Mouse (Mus musculus) midbrain, embryonic 14.5 days (tissue): ENCODE measurements around the gene Inafm2. TPM values are rescaled to one million over a fixed set of nuclear protein-coding genes. Genes with fewer than 3 reads are reported as not detected.
A peak's percentile ranks its signal among the peaks of the same experiment; 100 is the strongest.

Source experiments
- ATAC-seq: fragments of 200-750 bp; cut with Nextera tagmentation; 2 replicates; pipeline ENCODE4 v1.8.0; 2017; ENCODE audit warnings: moderate number of reproducible peaks, moderate library complexity; ENCODE audit not compliant: low FRiP score, low TSS enrichment
- DNase-seq: peaks from one replicate; pipeline ENCODE4 v3.0.0-alpha.2; 2015
- H3K27ac ChIP-seq: fragments of 300-500 bp; sonication (generic); replicated peaks from 2 replicates; pipeline ENCODE4 v1.5.1; 2014; ENCODE audit warnings: mild to moderate bottlenecking, low read depth, low read length, moderate library complexity
- H3K27me3 ChIP-seq: fragments of 300-500 bp; sonication (generic); 2 replicates; pipeline ENCODE4 v1.6.1; 2014; ENCODE audit warnings: low read length, control low read depth, mixed read lengths; ENCODE audit not compliant: control insufficient read depth, insufficient read depth
- H3K36me3 ChIP-seq: fragments of 300-500 bp; sonication (generic); 2 replicates; pipeline ENCODE4 v1.6.1; 2014; ENCODE audit warnings: low read length, control low read depth; ENCODE audit not compliant: control insufficient read depth, insufficient read depth
- H3K4me1 ChIP-seq: fragments of 300-500 bp; sonication (generic); 2 replicates; pipeline ENCODE4 v1.6.1; 2014; ENCODE audit warnings: mild to moderate bottlenecking, antibody characterized with exemption, low read length, control low read depth; ENCODE audit not compliant: control insufficient read depth, insufficient read depth
- H3K4me2 ChIP-seq: fragments of 300-500 bp; sonication (generic); 2 replicates; pipeline ENCODE4 v1.6.1; 2014; ENCODE audit warnings: mild to moderate bottlenecking, low read length, moderate library complexity
- H3K4me3 ChIP-seq: fragments of 300-500 bp; sonication (generic); replicated peaks from 2 replicates; pipeline ENCODE4 v1.5.1; 2014; ENCODE audit warnings: low read depth, low read length
- H3K9ac ChIP-seq: fragments of 300-500 bp; sonication (generic); replicated peaks from 2 replicates; pipeline ENCODE4 v1.6.1; 2014; ENCODE audit warnings: mild to moderate bottlenecking, low read length, moderate library complexity
- H3K9me3 ChIP-seq: fragments of 300-500 bp; sonication (generic); 2 replicates; pipeline ENCODE4 v1.6.1; 2016; ENCODE audit warnings: low read length, control low read depth, mixed read lengths; ENCODE audit not compliant: control insufficient read depth
- WGBS: fragments of 180-500 bp; shearing (Covaris S2); extraction: QIAGEN DNeasy Blood & Tissue Kit; methylation state at CpG from one replicate; pipeline ENCODE4 v1.1.7; 2014; 5-methylcytosine and 5-hydroxymethylcytosine counted together
- polyA plus RNA-seq: library from polyadenylated mRNA; unstranded; fragments of >200 nt; fragmentation: Nextera tagmentation; extraction: Ambion mirVana; gene quantifications from 2 replicates; pipeline ENCODE4 v1.2.1, GENCODE M21; 2014

The Inafm2 gene
- polyA plus RNA-seq, 1 experiment from 2014 or later, result 30.8 TPM

GRCm38 (mm10) chr2:118759828-118760227 lies 14.3 kb downstream of the Inafm2 start:
- WGBS, result 9% methylated on average over 8 of the region's 8 CpGs
- Histone ChIP-seq H3K9me3 (no peaks in the 10 kb centered on the region), H3K9ac (no peak overlapping the region; the same call in 1 of the 2 replicates), H3K4me1 (peaks cover 26% of the 10 kb centered on the region), H3K4me2 (peak overlapping the region; percentile 29), H3K36me3 (no peaks in the 10 kb centered on the region), H3K4me3 (no peak overlapping the region), H3K27ac (no peak overlapping the region), H3K27me3 (no peaks in the 10 kb centered on the region)
- ATAC-seq (peak; percentile 51; the same call in 1 of the 2 replicates), DNase-seq (peak; percentile 88)

- Histone ChIP-seq H3K4me2 (no peak overlapping the region), H3K9ac (no peak overlapping the region), H3K27ac (no peak overlapping the region), H3K27me3 (no peaks in the 10 kb centered on the region), H3K9me3 (no peaks in the 10 kb centered on the region), H3K4me1 (peaks cover 26% of the 10 kb centered on the region), H3K36me3 (no peaks in the 10 kb centered on the region), H3K4me3 (no peak overlapping the region)
- no peak for ATAC-seq
- 92% methylated on average over 11 of the region's 11 CpGs for WGBS
- no peak for DNase-seq
Measured at GRCm38 (mm10) chr2:118760311-118761025, 14.9 kb downstream of the Inafm2 start.

- Histone ChIP-seq H3K4me1 (peaks cover 26% of the 10 kb centered on the region), H3K4me3 (no peak overlapping the region), H3K36me3 (no peaks in the 10 kb centered on the region), H3K9ac (peak overlapping the region; percentile 36; the same call in 1 of the 2 replicates), H3K4me2 (peak overlapping the region; percentile 47), H3K27ac (peak overlapping the region; percentile 95), H3K27me3 (no peaks in the 10 kb centered on the region), H3K9me3 (no peaks in the 10 kb centered on the region)
- whole genome bisulfite sequencing, result 81% methylated on average over 12 of the region's 12 CpGs
- ATAC-seq (no peak), DNase-seq (no peak)
Measured at GRCm38 (mm10) chr2:118761358-118761757, 15.8 kb downstream of the Inafm2 start.

- ATAC-seq (peak; percentile 75), DNase-seq (peak; percentile 87)
- Histone ChIP-seq H3K9me3 (no peaks in the 10 kb centered on the region), H3K4me3 (peak within 1 kb of the TSS; percentile 15; the same call in 1 of the 2 replicates), H3K27ac (peak within 1 kb of the TSS; percentile 95), H3K4me2 (peak within 1 kb of the TSS; percentile 47), H3K9ac (peak within 1 kb of the TSS; percentile 36), H3K4me1 (peaks cover 26% of the 10 kb centered on the region), H3K36me3 (no peaks in the 10 kb centered on the region), H3K27me3 (no peaks in the 10 kb centered on the region)
- WGBS, result 3% methylated on average over 29 of the region's 29 CpGs
Measured at GRCm38 (mm10) chr2:118761906-118762783, 16.6 kb downstream of the Inafm2 start, which contains the start of gene Ccdc9b. Ccdc9b (minus strand) TSS chr2:118762661.

- DNase-seq (no peak), ATAC-seq (no peak)
- peak overlapping the region; percentile 95 for H3K27ac ChIP-seq
- no peaks in the 10 kb centered on the region for H3K27me3 ChIP-seq
- H3K4me2 ChIP-seq, result peak overlapping the region; percentile 47
- 15% methylated on average over 10 of the region's 10 CpGs for WGBS
- peaks cover 26% of the 10 kb centered on the region for H3K4me1 ChIP-seq
- no peaks in the 10 kb centered on the region for H3K9me3 ChIP-seq
- H3K9ac ChIP-seq, result peak overlapping the region; percentile 36; the same call in 1 of the 2 replicates
- no peak overlapping the region for H3K4me3 ChIP-seq
- no peaks in the 10 kb centered on the region for H3K36me3 ChIP-seq
Measured at GRCm38 (mm10) chr2:118762784-118763148, 17.2 kb downstream of the Inafm2 start.

- peaks cover 26% of the 10 kb centered on the region for H3K4me1 ChIP-seq
- H3K36me3 ChIP-seq, result no peaks in the 10 kb centered on the region
- H3K9ac ChIP-seq, result no peak overlapping the region
- WGBS, result 59% methylated on average over 7 of the region's 7 CpGs
- H3K27ac ChIP-seq, result peak overlapping the region; percentile 95
- DNase-seq (no peak), ATAC-seq (no peak)
- no peaks in the 10 kb centered on the region for H3K27me3 ChIP-seq
- H3K4me3 ChIP-seq, result no peak overlapping the region
- H3K4me2 ChIP-seq, result no peak overlapping the region
- no peaks in the 10 kb centered on the region for H3K9me3 ChIP-seq
Measured at GRCm38 (mm10) chr2:118763469-118763868, 17.9 kb downstream of the Inafm2 start.

- H3K9me3 ChIP-seq, result no peaks in the 10 kb centered on the region
- no peak overlapping the region for H3K4me3 ChIP-seq
- H3K36me3 ChIP-seq, result no peaks in the 10 kb centered on the region
- H3K9ac ChIP-seq, result no peak overlapping the region
- WGBS, result 21% methylated on average over 11 of the region's 11 CpGs
- ATAC-seq (no peak), DNase-seq (peak; percentile 82)
- no peaks in the 10 kb centered on the region for H3K27me3 ChIP-seq
- no peak overlapping the region for H3K4me2 ChIP-seq
- peaks cover 26% of the 10 kb centered on the region for H3K4me1 ChIP-seq
- no peak overlapping the region for H3K27ac ChIP-seq
Measured at GRCm38 (mm10) chr2:118764094-118764831, 18.7 kb downstream of the Inafm2 start.

- Histone ChIP-seq H3K9ac (no peak overlapping the region), H3K9me3 (no peaks in the 10 kb centered on the region), H3K36me3 (no peaks in the 10 kb centered on the region), H3K4me1 (peaks cover 26% of the 10 kb centered on the region), H3K27me3 (no peaks in the 10 kb centered on the region), H3K27ac (no peak overlapping the region), H3K4me3 (no peak overlapping the region), H3K4me2 (no peak overlapping the region)
- no peak for DNase-seq
- 88% methylated on average over 5 of the region's 5 CpGs for WGBS
- ATAC-seq, result no peak
Measured at GRCm38 (mm10) chr2:118764875-118765274, 19.3 kb downstream of the Inafm2 start.
